Mouse (Mus musculus) megakaryocyte, embryonic 14.5 days (primary cell): ENCODE measurements around the gene Ccdc24. TPM values are rescaled to one million over a fixed set of nuclear protein-coding genes. Genes with fewer than 3 reads are reported as not detected.
A peak's percentile ranks its signal among the peaks of the same experiment; 100 is the strongest.

Experiments
- H3K27me3 ChIP-seq: replicated peaks from 2 replicates; pipeline ENCODE3; 2012; ENCODE audit warnings: inconsistent platforms
- H3K36me3 ChIP-seq: replicated peaks from 2 replicates; pipeline ENCODE3; 2012; ENCODE audit warnings: low read length, inconsistent platforms, mixed read lengths
- H3K4me1 ChIP-seq: 2 replicates; pipeline ENCODE4 v1.6.1; 2012; ENCODE audit warnings: inconsistent platforms
- H3K4me3 ChIP-seq: replicated peaks from 2 replicates; pipeline ENCODE3; 2012; ENCODE audit warnings: moderate library complexity, mild to moderate bottlenecking, inconsistent platforms
- H3K9me3 ChIP-seq: 2 replicates; pipeline ENCODE4 v1.6.1; 2012; ENCODE audit warnings: inconsistent platforms
- FLI1 ChIP-seq: IDR thresholded peaks from 2 replicates; pipeline ENCODE4 v1.6.1; 2012; ENCODE audit warnings: low read length, inconsistent platforms, mixed read lengths
- GATA1 ChIP-seq: IDR thresholded peaks from 3 replicates; pipeline ENCODE4 v1.6.1; 2012; ENCODE audit warnings: mixed read lengths, low read length, inconsistent platforms, borderline replicate concordance
- polyA plus RNA-seq: library from polyadenylated mRNA; stranded (reverse); fragments of >175 nt; gene quantifications from 2 replicates; pipeline ENCODE4 v1.2.3, GENCODE M21; 2012; ENCODE audit warnings: low replicate concordance; ENCODE audit not compliant: insufficient read depth

Ccdc24 gene
- polyA plus RNA-seq, 1 experiment = not detected

DNA sequence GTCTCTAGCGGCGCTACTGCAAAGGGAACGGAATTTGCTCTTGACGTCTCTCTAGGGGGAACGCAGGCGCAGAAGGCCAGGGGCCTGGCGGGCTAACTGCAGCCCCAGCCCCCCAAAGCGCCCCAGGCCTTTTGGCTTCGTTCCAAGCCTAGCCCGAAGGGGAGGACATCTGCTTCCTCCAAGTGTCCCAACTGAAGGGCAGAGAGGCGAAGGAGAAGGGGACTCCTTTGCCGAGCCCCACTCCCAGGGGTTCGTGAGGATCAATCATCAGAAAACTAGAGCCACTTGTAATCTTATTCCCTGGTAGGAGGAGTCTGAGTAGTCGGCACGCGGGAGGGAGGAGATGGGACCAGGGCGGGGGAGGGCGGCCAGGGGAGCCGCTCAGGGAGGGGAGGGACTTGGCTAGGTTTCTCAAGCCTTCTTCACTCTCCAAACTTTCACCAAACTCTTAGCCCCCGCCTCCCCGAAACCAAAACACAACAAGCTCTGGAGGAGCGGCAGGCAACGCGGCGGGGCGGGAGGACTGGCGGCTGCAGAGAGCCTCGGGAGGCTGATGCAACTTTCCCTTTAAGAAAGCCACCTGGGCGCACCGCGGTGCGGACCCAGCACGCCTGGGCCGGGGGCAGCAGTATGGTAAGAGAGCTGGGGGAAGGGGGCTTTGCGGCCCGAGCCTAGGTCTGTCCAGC is 37.4 kb downstream of the Ccdc24 start:
- no peak for TF ChIP-seq FLI1
- no peak for TF ChIP-seq GATA1
- no peaks in the 10 kb centered on the region for H3K36me3 ChIP-seq
- H3K4me1 ChIP-seq = peaks cover 72% of the 10 kb centered on the region
- peaks cover 58% of the 10 kb centered on the region for H3K27me3 ChIP-seq
- H3K9me3 ChIP-seq = no peaks in the 10 kb centered on the region
- H3K4me3 ChIP-seq = peak overlapping the region; percentile 94

DNA sequence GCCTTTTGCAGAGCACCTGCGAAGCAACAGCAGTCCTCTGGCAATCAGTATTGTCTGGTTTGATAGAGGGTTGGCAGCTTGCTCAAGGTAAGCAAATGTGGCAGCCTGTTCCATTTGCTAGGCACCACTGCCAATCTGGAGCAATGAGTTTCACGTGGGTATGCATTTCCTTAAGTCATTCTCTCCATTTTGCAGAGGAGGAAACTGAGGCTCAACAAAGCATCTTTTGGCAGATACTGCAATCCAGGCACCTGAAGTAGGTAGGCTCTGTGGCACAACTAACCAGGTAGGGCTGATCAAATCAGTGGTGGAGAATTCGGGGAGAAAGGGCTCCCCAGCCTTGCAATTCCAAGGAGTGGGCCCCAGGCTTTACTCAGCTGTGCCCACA is 37.9 kb downstream of the Ccdc24 start, which contains the start of gene Slc6a9:
Gene Slc6a9 (plus strand): TSS at position 50 of the 388 bp plus-strand sequence.
- Histone ChIP-seq H3K9me3 (no peaks in the 10 kb centered on the region), H3K4me3 (peak within 1 kb of the TSS; percentile 94), H3K36me3 (no peaks in the 10 kb centered on the region), H3K4me1 (peaks cover 76% of the 10 kb centered on the region), H3K27me3 (peaks cover 58% of the 10 kb centered on the region)
- TF ChIP-seq GATA1 (no peak), FLI1 (no peak)

DNA sequence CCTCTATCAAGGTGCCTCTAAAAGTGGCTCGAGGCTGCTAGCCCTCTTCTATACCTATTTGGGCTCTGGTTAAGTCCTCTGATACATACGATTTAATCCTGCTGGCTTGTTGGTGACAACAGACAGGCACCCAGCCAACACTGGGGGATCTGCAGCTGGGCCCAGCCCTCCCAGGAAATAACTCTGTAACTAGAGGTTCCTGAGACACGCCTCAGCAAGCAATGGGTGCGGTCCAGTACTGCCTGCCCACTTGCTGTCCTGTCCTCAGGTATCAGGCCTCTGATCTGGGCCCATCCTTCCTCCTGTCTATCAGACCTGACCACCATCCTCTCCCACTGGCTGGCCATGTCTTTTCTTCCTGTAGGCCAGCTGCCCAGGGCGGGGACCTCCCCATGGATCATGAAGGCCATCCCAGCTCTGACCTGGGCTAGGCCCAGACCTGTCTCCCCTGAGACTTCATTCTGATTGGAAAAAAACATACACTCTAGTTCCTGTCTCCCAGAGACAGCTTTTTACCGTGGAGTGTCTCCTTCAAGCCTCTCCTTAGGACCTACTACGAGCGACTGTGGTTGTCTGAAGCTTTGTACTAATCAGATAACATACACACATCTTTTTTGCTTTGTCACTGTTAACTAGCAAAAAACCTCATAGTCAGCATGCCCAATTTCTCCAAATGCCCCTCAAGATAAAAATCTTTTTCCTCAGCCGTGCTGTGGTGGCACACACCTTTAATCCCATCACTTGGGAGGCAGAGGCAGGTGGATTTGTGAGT is 40.3 kb downstream of the Ccdc24 start:
- Histone ChIP-seq H3K9me3 (no peaks in the 10 kb centered on the region), H3K4me3 (peak overlapping the region; percentile 75), H3K4me1 (peaks cover 69% of the 10 kb centered on the region), H3K36me3 (no peaks in the 10 kb centered on the region), H3K27me3 (peaks cover 57% of the 10 kb centered on the region)
- TF ChIP-seq GATA1 = no peak
- TF ChIP-seq FLI1 = no peak

DNA sequence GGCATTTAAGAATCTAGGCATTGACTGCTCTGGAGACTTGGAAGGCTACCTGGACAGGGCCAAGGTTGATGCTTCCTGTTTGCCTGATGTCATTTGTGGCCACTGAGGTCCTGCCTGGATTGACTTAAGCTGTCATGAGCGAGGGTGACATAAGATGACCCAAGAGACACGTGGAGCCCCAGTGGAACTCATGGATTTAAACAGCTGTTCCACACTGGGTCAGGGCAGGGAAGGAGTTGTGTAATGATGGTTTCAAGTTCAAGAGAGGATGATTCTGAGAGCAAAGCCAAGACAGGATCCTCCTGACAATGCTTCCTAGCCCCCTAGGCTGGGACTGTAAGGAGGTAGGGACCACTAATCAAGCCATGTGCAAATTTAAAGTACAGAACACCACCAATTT is 40.9 kb downstream of the Ccdc24 start:
- peaks cover 57% of the 10 kb centered on the region for H3K27me3 ChIP-seq
- TF ChIP-seq GATA1 (no peak), FLI1 (no peak)
- H3K4me3 ChIP-seq = peak overlapping the region; percentile 29
- peaks cover 64% of the 10 kb centered on the region for H3K4me1 ChIP-seq
- no peaks in the 10 kb centered on the region for H3K9me3 ChIP-seq
- H3K36me3 ChIP-seq = no peaks in the 10 kb centered on the region

DNA sequence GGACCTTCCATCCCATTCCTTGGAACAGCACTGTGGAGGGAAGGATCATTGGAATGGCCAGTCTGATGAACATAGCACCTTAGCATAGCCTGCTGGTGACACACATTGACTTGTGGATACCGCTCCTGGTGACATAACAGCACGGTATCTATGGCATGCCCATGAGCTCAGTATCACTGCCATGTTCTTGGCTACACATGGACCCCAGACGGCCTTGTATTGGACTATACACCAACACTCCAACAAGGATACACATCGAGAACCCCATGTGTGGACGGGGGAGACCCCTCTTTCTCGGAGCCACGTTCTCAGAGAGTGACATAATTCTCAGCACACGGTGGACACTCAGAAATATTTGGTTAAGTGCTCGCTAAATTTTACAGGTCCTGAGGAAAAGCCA is 41.6 kb downstream of the Ccdc24 start:
- TF ChIP-seq FLI1 (no peak), GATA1 (no peak)
- Histone ChIP-seq H3K27me3 (peaks cover 53% of the 10 kb centered on the region), H3K9me3 (peaks cover 1% of the 10 kb centered on the region; the same call in 1 of the 2 replicates), H3K4me1 (peaks cover 58% of the 10 kb centered on the region), H3K36me3 (no peaks in the 10 kb centered on the region), H3K4me3 (peak overlapping the region; percentile 46)

DNA sequence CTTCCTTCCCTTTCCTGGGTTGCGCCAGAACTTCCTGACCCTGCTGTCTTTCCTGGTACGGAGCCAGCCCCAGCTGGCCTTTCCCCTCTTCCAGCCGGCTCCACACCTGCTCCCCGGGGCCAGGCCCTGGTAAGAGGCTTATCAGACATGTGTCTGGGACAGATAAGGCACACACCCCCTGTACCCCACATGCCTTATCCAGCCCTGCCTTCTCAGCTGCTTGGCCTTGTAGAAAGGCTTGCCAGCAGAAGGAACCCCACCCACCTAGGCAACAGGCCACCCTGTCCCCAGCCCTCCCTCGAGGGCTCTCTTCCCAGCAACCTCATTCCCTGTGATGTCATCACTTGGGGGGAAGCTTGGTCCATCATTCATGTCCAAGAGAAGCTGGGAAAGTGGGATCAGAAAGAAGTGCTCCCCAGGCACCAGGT is 42.2 kb downstream of the Ccdc24 start:
- Histone ChIP-seq H3K4me1 (peaks cover 51% of the 10 kb centered on the region), H3K4me3 (peak overlapping the region; percentile 64), H3K9me3 (peaks cover 8% of the 10 kb centered on the region), H3K36me3 (no peaks in the 10 kb centered on the region), H3K27me3 (peaks cover 49% of the 10 kb centered on the region)
- no peak for TF ChIP-seq FLI1
- no peak for TF ChIP-seq GATA1

DNA sequence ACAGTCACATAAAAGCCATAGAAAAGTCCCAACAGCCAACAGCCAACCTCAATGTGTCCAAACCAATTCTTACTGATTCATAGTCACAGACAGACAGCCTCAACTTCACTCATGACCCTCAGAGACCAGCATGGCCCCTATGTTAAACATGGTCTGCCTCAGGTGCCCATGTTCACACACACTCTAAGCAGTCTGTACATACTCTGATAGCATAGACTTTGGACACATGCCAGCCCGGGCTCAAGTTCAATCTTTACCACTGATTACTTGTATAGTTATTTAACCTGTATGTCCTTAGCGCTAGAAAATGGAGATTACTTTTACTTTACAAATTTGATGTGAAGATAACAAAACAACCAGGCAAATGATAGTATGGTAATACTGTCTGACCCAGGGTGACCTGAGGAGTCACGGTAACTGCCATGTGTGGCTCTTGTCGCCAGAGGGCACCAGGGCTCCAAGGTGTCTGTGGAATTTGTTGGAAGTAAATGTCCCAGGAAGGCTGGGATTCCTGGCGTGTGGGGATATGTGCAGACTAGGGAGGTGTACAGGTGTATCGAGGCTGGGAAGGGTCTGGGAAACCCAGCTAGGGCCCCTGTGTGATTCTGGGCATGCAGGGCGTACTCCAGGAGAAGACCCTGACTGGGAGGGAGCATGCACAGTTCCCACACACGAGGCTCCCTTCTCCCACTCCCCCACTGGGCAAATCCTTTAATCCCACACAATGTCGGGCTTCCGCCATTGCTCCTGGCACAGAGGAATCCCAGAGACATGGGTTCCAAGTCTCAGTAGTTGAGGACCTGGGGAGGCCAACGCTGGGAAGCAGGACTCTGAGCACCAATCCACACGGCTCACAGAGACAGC is 42.9 kb downstream of the Ccdc24 start:
- Histone ChIP-seq H3K9me3 (peaks cover 12% of the 10 kb centered on the region), H3K4me3 (peak overlapping the region; percentile 64), H3K27me3 (peaks cover 45% of the 10 kb centered on the region), H3K4me1 (peaks cover 45% of the 10 kb centered on the region), H3K36me3 (no peaks in the 10 kb centered on the region)
- TF ChIP-seq GATA1 (no peak), FLI1 (no peak)

DNA sequence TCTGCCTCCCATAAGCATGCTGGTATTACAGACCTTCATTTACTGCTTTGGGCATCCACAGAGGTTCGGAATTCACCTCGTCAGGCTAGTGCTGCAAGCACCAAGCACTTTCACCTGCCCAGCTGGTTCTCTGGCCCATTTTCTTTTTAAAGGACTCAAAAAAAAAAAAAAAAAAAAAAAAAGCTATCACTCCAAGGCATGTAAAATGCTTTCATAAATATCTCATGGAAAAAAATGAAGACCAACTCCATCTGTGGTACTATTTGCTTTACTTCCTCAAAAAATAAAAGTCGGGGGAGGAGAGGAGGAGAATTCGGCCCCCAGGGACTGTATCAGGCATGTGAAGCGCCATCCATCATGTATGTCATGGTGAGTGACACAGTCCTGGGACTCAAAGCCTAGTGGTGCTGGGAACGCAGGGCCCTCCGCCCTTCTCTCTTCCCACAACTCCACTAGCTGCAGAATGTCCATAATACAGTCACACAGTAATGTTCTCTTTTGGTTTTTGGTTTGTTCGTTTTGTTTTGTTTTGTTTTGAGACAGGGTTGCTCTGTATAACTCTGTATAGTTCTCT is 43.7 kb downstream of the Ccdc24 start:
- Histone ChIP-seq H3K27me3 (peaks cover 45% of the 10 kb centered on the region), H3K4me1 (peaks cover 39% of the 10 kb centered on the region), H3K4me3 (no peak overlapping the region), H3K36me3 (no peaks in the 10 kb centered on the region), H3K9me3 (peaks cover 13% of the 10 kb centered on the region)
- no peak for TF ChIP-seq GATA1
- TF ChIP-seq FLI1 = no peak

DNA sequence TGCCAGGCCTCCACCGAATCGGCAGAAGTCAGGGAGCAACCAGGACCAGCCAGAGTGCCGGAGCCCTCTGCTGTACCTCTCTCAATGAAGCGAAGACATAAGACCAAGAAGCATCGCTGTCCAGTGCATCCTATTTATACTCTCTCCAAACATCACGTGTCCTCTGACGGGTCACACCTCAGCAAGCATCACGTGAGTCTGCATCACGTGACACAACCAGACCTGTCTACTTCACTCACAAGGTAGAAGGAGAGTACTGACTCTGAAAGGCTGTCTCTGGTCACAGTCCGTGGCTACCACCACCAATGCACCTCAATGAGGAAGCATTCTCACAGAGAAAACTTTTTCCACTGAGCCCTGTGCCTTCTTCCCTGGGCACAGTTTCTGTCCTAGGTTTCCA is 54.3 kb downstream of the Ccdc24 start:
- Histone ChIP-seq H3K4me3 (no peak overlapping the region), H3K4me1 (peaks cover 5% of the 10 kb centered on the region; the same call in 1 of the 2 replicates), H3K36me3 (no peaks in the 10 kb centered on the region), H3K9me3 (peaks cover 32% of the 10 kb centered on the region), H3K27me3 (peaks cover 27% of the 10 kb centered on the region)
- TF ChIP-seq GATA1 (no peak), FLI1 (no peak)
